Mouse (Mus musculus): ENCODE measurements around the gene Pigo. TPM values are rescaled to one million over a fixed set of nuclear protein-coding genes. Genes with fewer than 3 reads are reported as not detected.
A peak's percentile ranks its signal among the peaks of the same experiment; 100 is the strongest.
"Not testable (repeated sequence)": the region's sequence is repeated elsewhere in the genome, so short reads cannot be mapped to it uniquely, and the experiment has no call there.

The Pigo gene
- polyA plus RNA-seq, 2 experiments from 2014 or later = 12.1 to 34.1 TPM

GRCm38 (mm10) chr4:43000141-43000986 is 25.3 kb downstream of the Pigo start, which contains the start of gene Vcp:
Gene Vcp, minus strand, starts transcription at chr4:43000507.
- peak; percentile 94 for ATAC-seq

- peak; percentile 26 for ATAC-seq
Observed at GRCm38 (mm10) chr4:42999451-43000140, 26.0 kb downstream of the Pigo start.

- ATAC-seq = no peak
Observed at GRCm38 (mm10) chr4:42998022-42998421, 27.6 kb downstream of the Pigo start.

DNA sequence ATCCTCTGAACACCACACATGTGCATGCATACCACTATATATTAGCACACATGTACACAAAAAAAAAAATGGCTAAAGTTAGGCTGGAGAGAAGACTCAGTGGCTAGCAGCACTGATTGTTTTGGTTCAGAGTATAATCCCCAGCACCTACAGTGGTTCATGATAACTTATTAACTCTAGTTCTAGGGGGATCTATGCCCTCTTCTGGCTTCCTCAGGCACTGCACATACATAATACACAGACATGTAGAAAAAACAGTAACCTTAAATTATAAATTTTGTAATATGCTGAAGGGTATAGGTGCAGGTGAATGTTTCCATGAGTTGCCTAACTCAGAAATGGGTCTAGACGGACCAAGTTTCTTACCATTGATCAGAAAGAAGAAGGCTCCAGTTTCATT is 37.3 kb downstream of the Pigo start:
- ATAC-seq = no peak

- not testable (repeated sequence) for ATAC-seq
Observed at GRCm38 (mm10) chr4:42980467-42980866, 45.2 kb downstream of the Pigo start.

- peak; percentile 43 for ATAC-seq
Observed at GRCm38 (mm10) chr4:42978062-42978461, 47.6 kb downstream of the Pigo start.

DNA sequence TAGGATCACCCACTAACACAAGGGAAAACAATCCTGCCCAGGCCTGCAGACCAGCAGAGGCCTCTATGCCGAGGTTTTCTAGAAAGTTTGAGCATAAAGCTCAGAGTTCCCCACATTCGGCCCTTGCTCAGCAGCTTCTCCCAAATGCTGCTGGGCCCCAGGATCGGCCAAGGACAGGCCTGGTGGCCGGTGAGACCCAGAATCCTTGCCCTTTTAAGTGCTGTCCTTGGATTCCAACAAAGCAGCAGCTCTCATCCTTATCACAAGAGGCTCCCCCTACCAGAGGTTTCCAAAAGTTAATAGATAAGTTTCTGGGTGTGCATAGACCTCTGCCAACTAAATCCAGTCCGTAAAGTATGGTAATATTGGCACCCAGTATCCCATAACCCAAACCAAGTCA is 51.8 kb downstream of the Pigo start:
- ATAC-seq = no peak

GRCm38 (mm10) chr4:42972952-42973351 is 52.7 kb downstream of the Pigo start:
- ATAC-seq = no peak

DNA sequence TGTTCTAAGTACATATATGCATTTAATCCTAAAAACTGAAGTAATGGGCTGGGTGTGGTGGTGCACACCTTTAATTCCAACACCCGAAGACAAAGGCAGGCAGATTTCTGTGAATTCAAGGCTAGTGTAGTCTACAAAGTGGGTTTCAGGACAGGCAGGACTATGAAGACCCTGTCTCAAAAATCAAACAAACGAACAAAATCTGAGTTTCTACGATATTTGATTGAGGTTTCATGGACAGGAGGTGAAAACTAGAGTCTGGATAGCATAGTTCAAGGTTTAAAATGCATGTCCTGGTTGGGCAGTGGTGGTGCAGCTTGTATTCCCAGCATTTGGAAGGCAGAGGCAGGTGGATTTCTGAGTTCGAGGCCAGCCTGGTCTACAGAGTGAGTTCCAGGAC is 56.3 kb downstream of the Pigo start, which contains the start of gene 1700022I11Rik:
Gene 1700022I11Rik (plus strand): TSS at position 301 of the 400 bp plus-strand sequence.
- ATAC-seq = no peak

Other genes starting within 250 kb of the Pigo start
- gene Fam205a1, start 171.9 kb downstream of the Pigo start, polyA plus RNA-seq (2017; shearing (Covaris generic)) = not detected
- not detected for gene Gm12394, start 169.0 kb downstream of the Pigo start, polyA plus RNA-seq (2017; shearing (Covaris generic))
- gene Fam205c, start 151.6 kb downstream of the Pigo start, polyA plus RNA-seq (2017; shearing (Covaris generic)) = not detected
- under 1 TPM in 1 of 2 experiments, not detected in 1; 0.05 TPM for gene Phf24, start 109.2 kb downstream of the Pigo start, polyA plus RNA-seq (2017; shearing (Covaris generic))
- gene Dnajb5, start 76.0 kb downstream of the Pigo start, polyA plus RNA-seq (2017; shearing (Covaris generic)) = 1 to 10 TPM; 4.9 to 7.0 TPM
- gene 1700022I11Rik, start 56.2 kb downstream of the Pigo start, polyA plus RNA-seq (2017; shearing (Covaris generic)) = under 1 TPM in 1 of 2 experiments, not detected in 1; 0.48 TPM
- 100 to 1,000 TPM; 164 to 202 TPM for gene Vcp, start 25.3 kb downstream of the Pigo start, polyA plus RNA-seq (2017; shearing (Covaris generic))
- gene Fancg, start 15.3 kb downstream of the Pigo start, polyA plus RNA-seq (2017; shearing (Covaris generic)) = 10 to 100 TPM; 23.3 to 38.7 TPM
- 100 to 1,000 TPM; 137 to 170 TPM for gene Stoml2, start 5.9 kb upstream of the Pigo start, polyA plus RNA-seq (2017; shearing (Covaris generic))
- 1 to 10 TPM; 1.5 to 2.3 TPM for gene Fam214b, start 20.4 kb upstream of the Pigo start, polyA plus RNA-seq (2017; shearing (Covaris generic))
- gene Unc13b, start 33.1 kb upstream of the Pigo start, polyA plus RNA-seq (2017; shearing (Covaris generic)) = under 1 TPM; 0.05 to 0.29 TPM
- not detected for gene Atp8b5, start 241.3 kb upstream of the Pigo start, polyA plus RNA-seq (2017; shearing (Covaris generic))